ENCODE assay signal across 8 mouse cellular contexts in genomic region chr9:114026261-114026934, GRCm38 (mm10). TPM values are rescaled to one million over a fixed set of nuclear protein-coding genes. Genes with fewer than 3 reads are reported as not detected.
DNase-seq lines count a peak whose midpoint lies in the region; ATAC-seq and TF ChIP-seq lines count a peak whose summit lies in the region.

No protein-coding gene starts in this region.

- peak overlapping the region; percentile 99 for H3K4me2 ChIP-seq in heart, postnatal 0 days (ENCODE audit: low read depth, low read length)
- peak overlapping the region; percentile 89 for H3K4me2 ChIP-seq in liver, embryonic 15.5 days
- peak overlapping the region; percentile 53 for H3K4me2 ChIP-seq in neural tube, embryonic 11.5 days (ENCODE audit: low read depth)
- H3K4me2 ChIP-seq in stomach, embryonic 16.5 days (ENCODE audit: low read depth, low read length): peak overlapping the region; percentile 64

- H3K9ac ChIP-seq in heart, postnatal 0 days (replicated peaks; ENCODE audit: low read depth, low read length): peak overlapping the region; percentile 55
- no peak overlapping the region for H3K9ac ChIP-seq in liver, embryonic 15.5 days
- peak overlapping the region; percentile 39 for H3K9ac ChIP-seq in neural tube, embryonic 11.5 days (ENCODE audit: low read length)
- peak overlapping the region; percentile 61 for H3K9ac ChIP-seq in stomach, embryonic 16.5 days (ENCODE audit: low read length)

- H3K4me1 ChIP-seq in E14TG2a.4 (replicated peaks; ENCODE audit: low read depth, low read length): peaks cover 49% of the 10 kb centered on the region
- H3K4me1 ChIP-seq in forebrain, embryonic 10.5 days: peaks cover 26% of the 10 kb centered on the region
- H3K4me1 ChIP-seq in heart, postnatal 0 days (ENCODE audit: control insufficient read depth, insufficient read depth): 0 out of 2 replicates have a peak, but pooled peaks cover 7% of the 10 kb centered on the region
- H3K4me1 ChIP-seq in liver, embryonic 15.5 days (replicated peaks): peaks cover 11% of the 10 kb centered on the region
- no peaks in the 10 kb centered on the region for H3K4me1 ChIP-seq in neural tube, embryonic 11.5 days (ENCODE audit: control insufficient read depth, insufficient read depth, low read length)
- peaks cover 5% of the 10 kb centered on the region; the same call in 1 of the 2 replicates for H3K4me1 ChIP-seq in stomach, embryonic 16.5 days (ENCODE audit: control insufficient read depth, insufficient read depth, low read length)

- peak; percentile 93 for ATAC-seq in heart, postnatal 0 days (ENCODE audit: insufficient read depth, low read depth)
- peak; percentile 87 for ATAC-seq in liver, embryonic 15.5 days (ENCODE audit: insufficient read depth)
- peak; percentile 97 for ATAC-seq in neural tube, embryonic 11.5 days (ENCODE audit: insufficient read depth, low FRiP score, low TSS enrichment)
- peak; percentile 91 for ATAC-seq in stomach, embryonic 16.5 days (ENCODE audit: insufficient read depth, low FRiP score)

- H3K4me3 ChIP-seq in E14TG2a.4 (replicated peaks; ENCODE audit: low read length): peak overlapping the region; percentile 91
- H3K4me3 ChIP-seq in forebrain, embryonic 10.5 days: peak overlapping the region; percentile 85
- H3K4me3 ChIP-seq in heart, postnatal 0 days (ENCODE audit: low read depth, low read length): peak overlapping the region; percentile 76
- peak overlapping the region; percentile 61 for H3K4me3 ChIP-seq in liver, embryonic 15.5 days (replicated peaks)
- peak overlapping the region; percentile 45 for H3K4me3 ChIP-seq in neural tube, embryonic 11.5 days (ENCODE audit: low read depth, low read length)
- peak overlapping the region; percentile 53 for H3K4me3 ChIP-seq in stomach, embryonic 16.5 days (replicated peaks; ENCODE audit: low read length)

- 0% methylated on average over 52 of the region's 52 CpGs for WGBS in forebrain, embryonic 10.5 days
- WGBS in heart, postnatal 0 days: 3% methylated on average over 51 of the region's 52 CpGs
- 0% methylated on average over 52 of the region's 52 CpGs for WGBS in liver, embryonic 15.5 days (ENCODE audit: insufficient replicate concordance)
- under 1% methylated on average over 49 of the region's 52 CpGs for WGBS in neural tube, embryonic 11.5 days
- under 1% methylated on average over 52 of the region's 52 CpGs for WGBS in stomach, embryonic 16.5 days

- H3K9me3 ChIP-seq in E14TG2a.4 (ENCODE audit: low read length): peaks cover 11% of the 10 kb centered on the region
- no peaks in the 10 kb centered on the region for H3K9me3 ChIP-seq in forebrain, embryonic 10.5 days
- no peaks in the 10 kb centered on the region for H3K9me3 ChIP-seq in heart, postnatal 0 days (replicated peaks; ENCODE audit: control insufficient read depth, low read length)
- H3K9me3 ChIP-seq in liver, embryonic 15.5 days (replicated peaks): no peaks in the 10 kb centered on the region
- no peaks in the 10 kb centered on the region for H3K9me3 ChIP-seq in neural tube, embryonic 11.5 days (ENCODE audit: control insufficient read depth, low read length)
- H3K9me3 ChIP-seq in stomach, embryonic 16.5 days (replicated peaks; ENCODE audit: control insufficient read depth, low read length): no peaks in the 10 kb centered on the region

- DNase-seq in c-Kit-positive CD71-negative TER-119-negative erythroid progenitor cells, embryonic 14.5 days (ENCODE audit: low read depth): peak; percentile 79
- DNase-seq in forebrain, embryonic 10.5 days (ENCODE audit: extremely low spot score, low spot score): peak; percentile 93
- DNase-seq in heart, postnatal 0 days (ENCODE audit: low spot score): peak; percentile 64
- peak; percentile 38 to 80 for DNase-seq in kidney, postnatal 36 days
- DNase-seq in neural tube, embryonic 11.5 days (ENCODE audit: low spot score): peak; percentile 93

- peaks cover 12% of the 10 kb centered on the region for H3K27me3 ChIP-seq in E14TG2a.4 (ENCODE audit: insufficient read depth, low read length)
- H3K27me3 ChIP-seq in forebrain, embryonic 10.5 days (ENCODE audit: poor library complexity, severe bottlenecking): peaks cover 6% of the 10 kb centered on the region; the same call in 1 of the 2 replicates
- H3K27me3 ChIP-seq in heart, postnatal 0 days (ENCODE audit: control insufficient read depth, insufficient read depth, low read length): no peaks in the 10 kb centered on the region
- H3K27me3 ChIP-seq in liver, embryonic 15.5 days: peaks cover 28% of the 10 kb centered on the region
- no peaks in the 10 kb centered on the region for H3K27me3 ChIP-seq in neural tube, embryonic 11.5 days (ENCODE audit: control insufficient read depth, insufficient read depth, low read length)
- H3K27me3 ChIP-seq in stomach, embryonic 16.5 days (ENCODE audit: control insufficient read depth, insufficient read depth, low read length): peaks cover 8% of the 10 kb centered on the region

- peak overlapping the region; percentile 90 for H3K27ac ChIP-seq in forebrain, embryonic 10.5 days
- H3K27ac ChIP-seq in heart, postnatal 0 days (ENCODE audit: low read depth): no peak overlapping the region
- no peak overlapping the region for H3K27ac ChIP-seq in liver, embryonic 15.5 days (replicated peaks)
- no peak overlapping the region for H3K27ac ChIP-seq in neural tube, embryonic 11.5 days (ENCODE audit: low read depth, low read length)
- H3K27ac ChIP-seq in stomach, embryonic 16.5 days (ENCODE audit: low read length): no peak overlapping the region

- no peaks in the 10 kb centered on the region for H3K36me3 ChIP-seq in E14TG2a.4 (ENCODE audit: insufficient read depth, low read length)
- H3K36me3 ChIP-seq in forebrain, embryonic 10.5 days (replicated peaks): no peaks in the 10 kb centered on the region
- no peaks in the 10 kb centered on the region for H3K36me3 ChIP-seq in heart, postnatal 0 days (replicated peaks; ENCODE audit: control insufficient read depth, insufficient read depth, low read length)
- no peaks in the 10 kb centered on the region for H3K36me3 ChIP-seq in liver, embryonic 15.5 days (replicated peaks)
- no peaks in the 10 kb centered on the region for H3K36me3 ChIP-seq in neural tube, embryonic 11.5 days (ENCODE audit: control insufficient read depth, insufficient read depth, low read length)
- H3K36me3 ChIP-seq in stomach, embryonic 16.5 days (ENCODE audit: control insufficient read depth, insufficient read depth, low read length): no peaks in the 10 kb centered on the region

- TF ChIP-seq CTCF in E14TG2a.4 (conservative IDR thresholded peaks at IDR 0.05; ENCODE audit: low read length): no peak
- no peak for TF ChIP-seq CTCF in heart, postnatal 0 days (IDR thresholded peaks at IDR 0.05; ENCODE audit: low read depth)

- no peak for TF ChIP-seq EP300 in heart, postnatal 0 days (IDR thresholded peaks at IDR 0.05; ENCODE audit: low read depth)

RNA-seq across cellular contexts. Expression of gene Fbxl2, which starts 19.6 kb away (rescaled TPM):
- 5.9 and 6.5 TPM in 2 replicates for polyA plus RNA-seq in forebrain, embryonic 10.5 days (2016; fragmentation: Nextera tagmentation; extraction: Ambion mirVana)
- 2.8 and 3.4 TPM in 2 replicates for total RNA-seq in heart, postnatal 0 days (2014; rRNA removed; ENCODE audit: low replicate concordance)
- 1.3 and 1.6 TPM in 2 replicates for polyA plus RNA-seq in heart, postnatal 0 days (2015; fragmentation: Nextera tagmentation; extraction: Ambion mirVana)
- polyA plus RNA-seq in liver, embryonic 15.5 days (2015; fragmentation: Nextera tagmentation; extraction: Ambion mirVana): 0.59 and 0.82 TPM in 2 replicates
- polyA plus RNA-seq in neural tube, embryonic 11.5 days (2014; fragmentation: Nextera tagmentation; extraction: Ambion mirVana): 6.9 and 9.0 TPM in 2 replicates
- 2.2 and 2.8 TPM in 2 replicates for polyA plus RNA-seq in stomach, embryonic 16.5 days (2015; fragmentation: Nextera tagmentation; extraction: Ambion mirVana)

RNA-seq across cellular contexts. Expression of gene Susd5, which starts 30.5 kb away (rescaled TPM):
- polyA plus RNA-seq in forebrain, embryonic 10.5 days (2016; fragmentation: Nextera tagmentation; extraction: Ambion mirVana): 0.17 and 0.22 TPM in 2 replicates
- total RNA-seq in heart, postnatal 0 days (2014; rRNA removed; ENCODE audit: low replicate concordance): 0.19 and 0.50 TPM in 2 replicates
- 0.23 and 0.25 TPM in 2 replicates for polyA plus RNA-seq in heart, postnatal 0 days (2015; fragmentation: Nextera tagmentation; extraction: Ambion mirVana)
- 0.05 TPM in 1 of 2 replicates, not detected in the other for polyA plus RNA-seq in liver, embryonic 15.5 days (2015; fragmentation: Nextera tagmentation; extraction: Ambion mirVana)
- polyA plus RNA-seq in neural tube, embryonic 11.5 days (2014; fragmentation: Nextera tagmentation; extraction: Ambion mirVana): 0.78 and 1.1 TPM in 2 replicates
- 0.36 and 0.47 TPM in 2 replicates for polyA plus RNA-seq in stomach, embryonic 16.5 days (2015; fragmentation: Nextera tagmentation; extraction: Ambion mirVana)
